Mouse (Mus musculus) heart, postnatal 0 days (tissue): ENCODE measurements around the gene Prpf8.

ENCODE experiments used
- CTCF ChIP-seq: IDR thresholded peaks from 2 replicates; pipeline ENCODE4 v1.5.1; 2016; ENCODE audit warnings: antibody characterized with exemption, control low read depth, low read depth
- EP300 ChIP-seq: IDR thresholded peaks from 2 replicates; pipeline ENCODE4 v1.6.1; 2016; ENCODE audit warnings: antibody characterized with exemption, low read depth

DNA sequence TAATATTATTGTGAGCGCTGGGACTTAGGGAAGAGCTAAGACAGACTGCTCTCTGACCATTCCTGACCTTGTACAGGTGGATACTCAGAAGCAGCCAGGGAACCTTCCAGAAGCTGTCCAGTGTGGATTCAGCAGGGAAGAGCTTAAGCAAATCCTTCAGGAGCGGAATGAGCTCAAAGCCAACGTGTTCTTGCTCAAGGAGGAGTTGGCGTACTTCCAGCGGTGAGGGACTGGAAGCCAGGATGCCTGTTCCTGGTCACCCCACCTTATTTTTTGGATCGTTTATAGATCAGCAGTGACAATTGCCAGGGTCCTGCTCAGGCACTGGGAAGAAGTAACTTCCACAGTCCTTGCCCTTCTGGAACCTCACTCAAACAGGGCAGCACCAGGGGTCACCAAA is 24.6 kb downstream of the Prpf8 start:
- TF ChIP-seq CTCF (no peak), EP300 (no peak)
